Mouse (Mus musculus) embryonic fibroblast, embryonic 13.5 days (primary cell): Measurements from ENCODE around the gene Ubxn11.

Source experiments
- CTCF ChIP-seq: IDR thresholded peaks from 2 replicates; pipeline ENCODE4 v1.5.1; 2011; ENCODE audit warnings: mild to moderate bottlenecking, control low read depth, low read length, moderate library complexity, borderline replicate concordance; ENCODE audit not compliant: insufficient read depth
- POLR2A ChIP-seq: IDR thresholded peaks from 2 replicates; pipeline ENCODE4 v1.6.1; 2011; ENCODE audit warnings: low read depth, mild to moderate bottlenecking, control low read depth, low read length, moderate library complexity

DNA sequence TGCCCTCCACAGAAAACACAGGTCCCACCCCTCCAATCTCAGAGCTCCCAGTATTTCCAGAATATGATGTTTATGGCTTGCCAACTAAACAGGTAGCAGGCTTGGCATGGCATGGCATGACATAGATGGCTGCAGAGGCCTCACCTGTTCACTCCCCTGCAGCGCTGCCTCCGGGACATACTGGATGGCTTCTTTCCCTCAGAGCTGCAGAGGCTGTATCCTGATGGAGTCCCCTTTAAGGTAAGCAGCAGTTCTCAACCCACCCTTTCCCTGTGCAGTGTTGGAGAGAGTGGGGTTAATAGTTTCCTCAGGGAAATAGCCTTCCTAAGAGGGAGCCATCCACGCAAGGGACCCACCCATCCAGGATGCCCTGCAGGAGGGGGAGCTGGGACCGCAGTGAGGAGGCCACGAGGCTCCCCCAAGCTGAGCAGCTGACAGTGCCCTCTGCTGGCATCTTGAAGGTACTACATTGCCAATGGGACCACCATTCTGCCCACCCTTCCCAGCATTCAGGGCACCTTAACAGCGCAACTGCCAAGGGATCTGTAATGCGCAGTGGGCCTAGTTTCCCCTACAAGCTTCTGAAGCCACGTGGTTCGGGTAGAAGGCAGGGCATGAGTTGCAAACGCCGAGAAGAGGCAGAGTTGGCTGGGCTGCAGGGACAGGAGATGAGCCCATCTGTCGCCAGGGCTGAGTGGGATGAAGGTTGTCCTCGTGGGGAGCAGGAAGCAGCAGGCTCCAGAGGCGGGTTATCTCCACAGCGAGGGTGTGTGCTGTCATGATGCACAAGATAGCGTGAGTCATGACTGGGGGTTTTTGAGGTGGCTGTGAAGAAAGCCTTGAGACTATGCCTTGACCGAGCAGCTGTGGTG lies 21.5 kb downstream of the Ubxn11 start:
- TF ChIP-seq CTCF (peak; percentile 90), POLR2A (no peak)
